7 mouse cellular contexts compared by ENCODE assay signal in the genomic region with DNA sequence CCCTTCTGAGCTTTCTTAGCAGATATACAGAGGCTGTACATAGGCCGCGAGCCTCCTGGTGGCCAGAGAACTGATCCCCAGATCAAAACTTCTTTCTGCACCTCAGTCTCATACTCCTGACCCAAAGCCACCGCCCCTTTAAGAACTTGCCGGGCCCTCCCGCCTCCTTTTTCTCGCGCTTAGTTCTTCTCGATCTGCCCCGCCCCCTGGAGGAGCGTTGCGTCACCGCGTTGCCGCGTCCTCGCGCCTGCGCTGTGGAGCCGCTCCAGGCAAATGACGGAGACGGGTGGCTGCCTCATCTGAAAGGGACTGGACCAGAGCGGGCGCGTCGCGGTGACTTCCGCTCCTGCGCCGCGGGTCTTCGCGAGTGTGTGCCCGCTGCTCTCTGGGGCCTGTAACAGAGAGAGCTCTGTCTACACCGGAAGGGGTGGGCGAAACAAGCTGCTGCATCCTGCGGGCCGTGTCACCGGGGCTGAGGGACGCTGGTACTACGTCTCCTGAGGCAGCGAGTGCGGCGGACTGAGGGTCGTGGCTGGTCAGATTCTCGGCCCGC. TPM values are rescaled to one million over a fixed set of nuclear protein-coding genes. Genes with fewer than 3 reads are reported as not detected.
DNase-seq lines count a peak whose midpoint lies in the region; ATAC-seq lines count a peak whose summit lies in the region.

Gene Uvssa, plus strand, starts transcription at position 248 of the 553 bp plus-strand sequence.

- H3K9me3 ChIP-seq in embryonic facial prominence, embryonic 12.5 days, result no peaks in the 10 kb centered on the region
- no peaks in the 10 kb centered on the region for H3K9me3 ChIP-seq in limb, embryonic 11.5 days (ENCODE audit: control insufficient read depth, low read length)
- H3K9me3 ChIP-seq in midbrain, embryonic 14.5 days (ENCODE audit: control insufficient read depth, low read length), result no peaks in the 10 kb centered on the region

- peak within 1 kb of the TSS; percentile 65 for H3K4me3 ChIP-seq in embryonic facial prominence, embryonic 12.5 days
- peak within 1 kb of the TSS; percentile 59 for H3K4me3 ChIP-seq in limb, embryonic 11.5 days (ENCODE audit: low read depth, low read length)
- peak within 1 kb of the TSS; percentile 56 for H3K4me3 ChIP-seq in midbrain, embryonic 14.5 days (replicated peaks; ENCODE audit: low read depth, low read length)

- DNase-seq in adrenal gland, postnatal 25 days, result peak; percentile 99
- DNase-seq in heart, adult 11 months, result peak; percentile 100
- DNase-seq in kidney, adult 18-20 months, result peak; percentile 98
- peak; percentile 100 for DNase-seq in limb, embryonic 11.5 days (ENCODE audit: low spot score)
- DNase-seq in midbrain, embryonic 14.5 days, result peak; percentile 100
- peak; percentile 99 for DNase-seq in spleen, adult 18-20 months

- peak within 1 kb of the TSS; percentile 93 for H3K27ac ChIP-seq in embryonic facial prominence, embryonic 12.5 days
- H3K27ac ChIP-seq in limb, embryonic 11.5 days (replicated peaks; ENCODE audit: low read depth, low read length), result peak within 1 kb of the TSS; percentile 92
- peak within 1 kb of the TSS; percentile 94 for H3K27ac ChIP-seq in midbrain, embryonic 14.5 days (replicated peaks; ENCODE audit: low read depth, low read length)

- H3K27me3 ChIP-seq in embryonic facial prominence, embryonic 12.5 days, result no peaks in the 10 kb centered on the region
- no peaks in the 10 kb centered on the region for H3K27me3 ChIP-seq in limb, embryonic 11.5 days (ENCODE audit: control insufficient read depth, insufficient read depth, low read length)
- H3K27me3 ChIP-seq in midbrain, embryonic 14.5 days (ENCODE audit: control insufficient read depth, insufficient read depth, low read length), result no peaks in the 10 kb centered on the region

- H3K4me1 ChIP-seq in embryonic facial prominence, embryonic 12.5 days, result peaks cover 10% of the 10 kb centered on the region
- H3K4me1 ChIP-seq in limb, embryonic 11.5 days (ENCODE audit: control insufficient read depth, insufficient read depth, low read length), result peaks cover 9% of the 10 kb centered on the region; the same call in 1 of the 2 replicates
- peaks cover 9% of the 10 kb centered on the region for H3K4me1 ChIP-seq in midbrain, embryonic 14.5 days (ENCODE audit: control insufficient read depth, insufficient read depth, low read length)

- peak; percentile 97 for ATAC-seq in embryonic facial prominence, embryonic 12.5 days (ENCODE audit: insufficient number of reproducible peaks, insufficient read depth, low FRiP score, low TSS enrichment)
- ATAC-seq in limb, embryonic 11.5 days (ENCODE audit: insufficient number of reproducible peaks, low FRiP score, low TSS enrichment, low read depth), result peak; percentile 97
- ATAC-seq in midbrain, embryonic 14.5 days (ENCODE audit: low FRiP score, low TSS enrichment), result peak; percentile 98

- peak within 1 kb of the TSS; percentile 82 for H3K4me2 ChIP-seq in embryonic facial prominence, embryonic 12.5 days (replicated peaks)
- peak within 1 kb of the TSS; percentile 86 for H3K4me2 ChIP-seq in limb, embryonic 11.5 days (ENCODE audit: low read depth, severe bottlenecking)
- peak within 1 kb of the TSS; percentile 93 for H3K4me2 ChIP-seq in midbrain, embryonic 14.5 days (ENCODE audit: low read length)

- H3K36me3 ChIP-seq in embryonic facial prominence, embryonic 12.5 days, result peaks cover 17% of the 10 kb centered on the region
- H3K36me3 ChIP-seq in limb, embryonic 11.5 days (ENCODE audit: control insufficient read depth, insufficient read depth, low read length), result peaks cover under 1% of the 10 kb centered on the region; the same call in 1 of the 2 replicates
- H3K36me3 ChIP-seq in midbrain, embryonic 14.5 days (ENCODE audit: control insufficient read depth, insufficient read depth, low read length), result peaks cover 32% of the 10 kb centered on the region

- H3K9ac ChIP-seq in embryonic facial prominence, embryonic 12.5 days, result peak within 1 kb of the TSS; percentile 81
- H3K9ac ChIP-seq in limb, embryonic 11.5 days (ENCODE audit: low read length), result peak within 1 kb of the TSS; percentile 82
- H3K9ac ChIP-seq in midbrain, embryonic 14.5 days (replicated peaks; ENCODE audit: low read length), result peak within 1 kb of the TSS; percentile 87

- under 1% methylated on average over 46 of the region's 46 CpGs for WGBS in embryonic facial prominence, embryonic 12.5 days
- under 1% methylated on average over 46 of the region's 46 CpGs for WGBS in limb, embryonic 11.5 days
- WGBS in midbrain, embryonic 14.5 days, result under 1% methylated on average over 46 of the region's 46 CpGs

RNA-seq across cellular contexts. Expression of gene Uvssa, which starts in this region (rescaled TPM):
- 7.7 and 12.2 TPM in 2 replicates for total RNA-seq in adrenal gland, postnatal 25 days (2021)
- polyA plus RNA-seq in embryonic facial prominence, embryonic 12.5 days (2016; fragmentation: Nextera tagmentation; extraction: Ambion mirVana), result 10.9 and 11.3 TPM in 2 replicates
- polyA plus RNA-seq in limb, embryonic 11.5 days (2014; fragmentation: Nextera tagmentation; extraction: Ambion mirVana), result 8.1 and 8.6 TPM in 2 replicates
- 7.6 and 8.4 TPM in 2 replicates for polyA plus RNA-seq in midbrain, embryonic 14.5 days (2014; fragmentation: Nextera tagmentation; extraction: Ambion mirVana)

Comparison
In these comparisons a context has a peak if more than half of its experiments do, and no peak if none do; other contexts are left out.
1. Peak in every context shown above with its lines: DNase-seq, ATAC-seq, H3K4me3 ChIP-seq and H3K27ac ChIP-seq.